7 mouse cellular contexts compared by ENCODE assay signal in genomic region chr2:165878907-165879361, GRCm38 (mm10). TPM values are rescaled to one million over a fixed set of nuclear protein-coding genes. Genes with fewer than 3 reads are reported as not detected.
DNase-seq lines count a peak whose midpoint lies in the region; ATAC-seq and TF ChIP-seq lines count a peak whose summit lies in the region.

No protein-coding gene starts in this region.

- no peak for TF ChIP-seq POLR2A in limb, embryonic 14.5 days (IDR thresholded peaks at IDR 0.05; ENCODE audit: borderline replicate concordance, extremely low read depth, insufficient read depth, insufficient read length)

- peaks cover 90% of the 10 kb centered on the region for H3K36me3 ChIP-seq in megakaryocyte, embryonic 14.5 days (replicated peaks; ENCODE audit: low read length)
- H3K36me3 ChIP-seq in forebrain, embryonic 16.5 days (ENCODE audit: control insufficient read depth, insufficient read depth): no peaks in the 10 kb centered on the region; the same call in 1 of the 2 replicates
- peaks cover 19% of the 10 kb centered on the region for H3K36me3 ChIP-seq in limb, embryonic 14.5 days (ENCODE audit: control insufficient read depth, insufficient read depth, low read length)

- ATAC-seq in megakaryocyte, adult 5-6 weeks (ENCODE audit: poor library complexity, severe bottlenecking): no peak
- ATAC-seq in forebrain, embryonic 16.5 days: no peak
- no peak for ATAC-seq in limb, embryonic 14.5 days (ENCODE audit: low FRiP score, low read depth)

- H3K9me3 ChIP-seq in megakaryocyte, embryonic 14.5 days: no peaks in the 10 kb centered on the region
- H3K9me3 ChIP-seq in forebrain, embryonic 16.5 days (ENCODE audit: control insufficient read depth, low read length): no peaks in the 10 kb centered on the region
- H3K9me3 ChIP-seq in limb, embryonic 14.5 days (ENCODE audit: control insufficient read depth, low read length): no peaks in the 10 kb centered on the region

- 20% methylated on average over 8 of the region's 8 CpGs for WGBS in forebrain, embryonic 16.5 days
- WGBS in limb, embryonic 14.5 days: 19% methylated on average over 8 of the region's 8 CpGs

- H3K9ac ChIP-seq in forebrain, embryonic 16.5 days (replicated peaks; ENCODE audit: low read depth, low read length): peak overlapping the region; percentile 53
- H3K9ac ChIP-seq in limb, embryonic 14.5 days (ENCODE audit: low read depth, low read length, severe bottlenecking): peak overlapping the region; percentile 17

- H3K27ac ChIP-seq in forebrain, embryonic 16.5 days (ENCODE audit: low read length): peak overlapping the region; percentile 100
- H3K27ac ChIP-seq in limb, embryonic 14.5 days (replicated peaks; ENCODE audit: low read depth, low read length): peak overlapping the region; percentile 99

- peaks cover 97% of the 10 kb centered on the region for H3K4me1 ChIP-seq in megakaryocyte, embryonic 14.5 days
- peaks cover 95% of the 10 kb centered on the region for H3K4me1 ChIP-seq in forebrain, embryonic 16.5 days (replicated peaks; ENCODE audit: control insufficient read depth, insufficient read depth, low read length)
- peaks cover 96% of the 10 kb centered on the region for H3K4me1 ChIP-seq in limb, embryonic 14.5 days (ENCODE audit: control insufficient read depth, insufficient read depth, low read length)

- no peaks in the 10 kb centered on the region for H3K27me3 ChIP-seq in megakaryocyte, embryonic 14.5 days (replicated peaks)
- no peaks in the 10 kb centered on the region for H3K27me3 ChIP-seq in forebrain, embryonic 16.5 days (replicated peaks; ENCODE audit: control insufficient read depth, insufficient read depth, low read length)
- no peaks in the 10 kb centered on the region for H3K27me3 ChIP-seq in limb, embryonic 14.5 days (ENCODE audit: control insufficient read depth, insufficient read depth, low read length)

- DNase-seq in limb, embryonic 14.5 days (ENCODE audit: low spot score): no peak
- DNase-seq in urinary bladder, postnatal 10 days (ENCODE audit: low spot score): no peak
- no peak for DNase-seq in adipocyte (ENCODE audit: low spot score)
- DNase-seq in left cerebral cortex, adult 8-10 months (ENCODE audit: low spot score in 2 of 2): no peak

- H3K4me2 ChIP-seq in forebrain, embryonic 16.5 days (ENCODE audit: low read length): peak overlapping the region; percentile 77
- H3K4me2 ChIP-seq in limb, embryonic 14.5 days (replicated peaks; ENCODE audit: low read depth, low read length, severe bottlenecking): peak overlapping the region; percentile 71

- H3K4me3 ChIP-seq in megakaryocyte, embryonic 14.5 days (replicated peaks): peak overlapping the region; percentile 35
- peak overlapping the region; percentile 33 for H3K4me3 ChIP-seq in forebrain, embryonic 16.5 days (replicated peaks; ENCODE audit: low read length)
- peak overlapping the region; percentile 6 for H3K4me3 ChIP-seq in limb, embryonic 14.5 days (replicated peaks; ENCODE audit: low read length)

RNA-seq across cellular contexts. Expression of gene Zmynd8, which starts 19.9 kb away (rescaled TPM):
- polyA plus RNA-seq in megakaryocyte, embryonic 14.5 days (2012; ENCODE audit: insufficient read depth, low replicate concordance): 41.0 and 57.7 TPM in 2 replicates
- total RNA-seq in megakaryocyte, adult 5-6 weeks (2015): 26.9 and 37.5 TPM in 2 replicates
- 26.7 and 28.3 TPM in 2 replicates for total RNA-seq in megakaryocyte, adult 5-6 weeks (2017)
- polyA plus RNA-seq in forebrain, embryonic 16.5 days (2015; fragmentation: Nextera tagmentation; extraction: Ambion mirVana): 69.8 and 81.5 TPM in 2 replicates
- polyA plus RNA-seq in limb, embryonic 14.5 days (2012; rRNA removed): 47.6 and 49.5 TPM in 2 replicates
- 30.2 and 39.8 TPM in 2 replicates for polyA plus RNA-seq in limb, embryonic 14.5 days (2014; fragmentation: Nextera tagmentation; extraction: Ambion mirVana)
- total RNA-seq in left cerebral cortex, adult 8-10 months (2022): 100 to 1,000 TPM; 105 to 132 (median 130) TPM
